Mouse (Mus musculus): ENCODE measurements at regions not wholly inside any gene's neighbourhood (a gene's known extent, or its start where the extent isn't known, plus 50 kb on each side); places are given as distances from the start of the nearest gene placed in this dataset.

GRCm38 (mm10) chr4:131216361-131216760 lies 272.2 kb downstream of the Matn1 start:
- no peak overlapping the region for H3K27ac ChIP-seq
- H3K4me1 ChIP-seq (replicated peaks) = peaks cover 5% of the 10 kb centered on the region
- 87% methylated on average over 3 of the region's 3 CpGs for WGBS
- no peaks in the 10 kb centered on the region for H3K36me3 ChIP-seq
- no peaks in the 10 kb centered on the region for H3K9me3 ChIP-seq (replicated peaks)
- ATAC-seq (replicated peaks; ENCODE audit: insufficient number of reproducible peaks, insufficient read depth, low FRiP score, low read depth) = no peak
- H3K27me3 ChIP-seq = no peaks in the 10 kb centered on the region
- no peak overlapping the region for H3K4me2 ChIP-seq
- no peak overlapping the region for H3K9ac ChIP-seq
- no peak overlapping the region for H3K4me3 ChIP-seq

DNA sequence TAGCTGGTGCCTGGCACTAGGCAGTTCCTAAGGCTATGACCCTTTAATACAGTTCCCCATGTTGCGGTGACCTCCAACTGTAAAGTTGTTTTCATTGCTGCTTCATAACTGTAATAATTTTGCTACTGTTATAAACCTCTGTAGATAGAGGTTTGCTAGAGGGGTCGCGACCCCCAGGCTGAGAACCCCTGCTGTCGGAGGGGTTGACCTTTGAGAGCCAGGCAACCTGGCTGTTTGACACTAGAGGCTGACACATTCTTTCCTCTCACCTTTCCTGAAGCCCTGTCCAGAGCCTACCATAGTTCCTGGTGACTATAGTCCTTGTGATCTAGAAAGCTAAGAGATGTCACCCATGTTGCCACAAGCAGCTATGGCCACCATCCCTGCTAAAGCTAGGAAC lies 272.9 kb downstream of the Matn1 start:
- Histone ChIP-seq H3K4me1 (replicated peaks) (peaks cover 5% of the 10 kb centered on the region), H3K9me3 (replicated peaks) (no peaks in the 10 kb centered on the region), H3K9ac (no peak overlapping the region), H3K4me3 (no peak overlapping the region), H3K4me2 (no peak overlapping the region), H3K36me3 (no peaks in the 10 kb centered on the region), H3K27me3 (no peaks in the 10 kb centered on the region), H3K27ac (no peak overlapping the region)
- 87% methylated on average over 4 of the region's 4 CpGs for WGBS
- no peak for ATAC-seq (replicated peaks; ENCODE audit: insufficient number of reproducible peaks, insufficient read depth, low FRiP score, low read depth)

- Histone ChIP-seq H3K9me3 (replicated peaks) (no peaks in the 10 kb centered on the region), H3K4me2 (no peak overlapping the region), H3K4me1 (replicated peaks) (peaks cover 5% of the 10 kb centered on the region), H3K9ac (no peak overlapping the region), H3K4me3 (no peak overlapping the region), H3K27me3 (no peaks in the 10 kb centered on the region), H3K36me3 (no peaks in the 10 kb centered on the region), H3K27ac (no peak overlapping the region)
- WGBS = 36% methylated on average over 7 of the region's 7 CpGs
- no peak for ATAC-seq (replicated peaks; ENCODE audit: insufficient number of reproducible peaks, insufficient read depth, low FRiP score, low read depth)
Measured at GRCm38 (mm10) chr4:131217571-131218155, 273.5 kb downstream of the Matn1 start.

DNA sequence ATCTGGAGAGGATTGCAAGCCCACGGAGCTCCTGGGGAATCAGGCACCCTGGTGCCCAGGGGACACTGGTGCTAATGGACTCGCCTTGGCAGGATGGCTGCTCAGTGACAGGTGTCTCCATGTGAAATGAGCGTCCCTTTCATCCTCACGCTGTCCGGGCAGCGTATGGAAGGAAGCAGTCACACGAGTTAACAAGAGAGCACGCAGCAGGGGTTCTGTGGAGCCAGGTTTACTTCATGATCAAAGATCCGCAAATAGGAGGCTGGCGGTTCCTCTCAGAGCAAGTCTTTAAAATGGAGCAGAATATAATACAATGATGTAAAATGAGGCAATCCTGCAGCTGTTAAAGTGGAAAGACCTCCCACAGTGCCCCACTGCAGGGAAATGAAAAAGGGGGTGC lies 276.8 kb downstream of the Matn1 start:
- H3K4me1 ChIP-seq (replicated peaks) = peaks cover 5% of the 10 kb centered on the region
- ATAC-seq (replicated peaks; ENCODE audit: insufficient number of reproducible peaks, insufficient read depth, low FRiP score, low read depth) = no peak
- H3K27ac ChIP-seq = no peak overlapping the region
- H3K4me3 ChIP-seq = no peak overlapping the region
- no peaks in the 10 kb centered on the region for H3K9me3 ChIP-seq (replicated peaks)
- no peaks in the 10 kb centered on the region for H3K27me3 ChIP-seq
- H3K9ac ChIP-seq = no peak overlapping the region
- 83% methylated on average over 10 of the region's 10 CpGs for WGBS
- no peak overlapping the region for H3K4me2 ChIP-seq
- no peaks in the 10 kb centered on the region for H3K36me3 ChIP-seq

DNA sequence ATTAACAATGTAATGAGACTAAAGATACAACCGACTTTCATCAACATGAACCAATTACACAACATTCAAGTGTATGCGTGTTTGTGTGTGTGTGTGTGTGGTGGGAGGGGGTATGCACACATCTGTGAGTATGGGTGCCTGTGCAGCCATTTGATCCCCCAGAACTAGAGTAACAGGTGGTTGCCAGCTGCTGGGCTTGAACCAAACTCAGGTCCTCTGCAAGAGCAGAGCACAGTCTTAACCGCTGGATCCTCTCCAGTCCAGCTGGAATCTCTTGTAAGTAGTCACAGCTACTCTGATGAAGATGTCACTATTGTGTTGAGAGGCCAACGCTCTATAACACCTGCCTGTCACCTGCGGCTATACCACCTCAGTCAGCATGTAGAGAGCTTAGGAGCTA lies 286.2 kb downstream of the Matn1 start:
- no peak for ATAC-seq (replicated peaks; ENCODE audit: insufficient number of reproducible peaks, insufficient read depth, low FRiP score, low read depth)
- no peak overlapping the region for H3K4me3 ChIP-seq
- H3K9me3 ChIP-seq (replicated peaks) = no peaks in the 10 kb centered on the region
- H3K36me3 ChIP-seq = no peaks in the 10 kb centered on the region
- no peak overlapping the region for H3K9ac ChIP-seq
- H3K4me2 ChIP-seq = no peak overlapping the region
- H3K4me1 ChIP-seq (replicated peaks) = no peaks in the 10 kb centered on the region
- H3K27ac ChIP-seq = no peak overlapping the region
- 89% methylated on average over 5 of the region's 5 CpGs for WGBS
- no peaks in the 10 kb centered on the region for H3K27me3 ChIP-seq

- WGBS = 49% methylated on average over 4 of the region's 4 CpGs
- H3K4me1 ChIP-seq (replicated peaks) = no peaks in the 10 kb centered on the region
- no peaks in the 10 kb centered on the region for H3K27me3 ChIP-seq
- no peak overlapping the region for H3K4me2 ChIP-seq
- H3K27ac ChIP-seq = no peak overlapping the region
- H3K9ac ChIP-seq = no peak overlapping the region
- ATAC-seq (replicated peaks; ENCODE audit: insufficient number of reproducible peaks, insufficient read depth, low FRiP score, low read depth) = no peak
- no peaks in the 10 kb centered on the region for H3K36me3 ChIP-seq
- H3K9me3 ChIP-seq (replicated peaks) = no peaks in the 10 kb centered on the region
- H3K4me3 ChIP-seq = no peak overlapping the region
Measured at GRCm38 (mm10) chr4:131236611-131237031, 292.4 kb downstream of the Matn1 start.

DNA sequence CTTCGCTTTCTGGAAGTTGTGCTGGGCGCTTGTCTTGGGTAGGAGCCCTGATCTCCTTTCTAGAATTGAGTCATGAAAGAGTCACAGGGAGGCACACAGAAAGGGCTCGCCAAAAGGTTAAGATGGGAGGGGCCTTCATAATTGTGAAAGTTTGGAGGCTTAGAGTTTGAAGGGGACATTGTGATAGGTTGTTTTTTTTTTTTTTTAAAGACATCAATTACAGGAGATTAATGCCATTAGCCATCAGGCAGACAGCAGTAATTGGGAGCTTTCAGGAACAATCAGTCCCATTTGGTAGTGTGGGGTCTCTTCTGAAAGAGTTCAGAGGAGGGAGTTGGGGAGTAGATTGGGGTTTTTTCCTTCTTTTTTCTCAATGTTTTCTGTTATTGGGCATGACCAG lies 294.4 kb downstream of the Matn1 start:
- H3K9me3 ChIP-seq (replicated peaks) = no peaks in the 10 kb centered on the region
- H3K4me1 ChIP-seq (replicated peaks) = peaks cover 8% of the 10 kb centered on the region
- no peaks in the 10 kb centered on the region for H3K27me3 ChIP-seq
- no peaks in the 10 kb centered on the region for H3K36me3 ChIP-seq
- H3K4me3 ChIP-seq = no peak overlapping the region
- ATAC-seq (replicated peaks; ENCODE audit: insufficient number of reproducible peaks, insufficient read depth, low FRiP score, low read depth) = no peak
- H3K4me2 ChIP-seq = no peak overlapping the region
- H3K27ac ChIP-seq = no peak overlapping the region
- 70% methylated on average over 3 of the region's 3 CpGs for WGBS
- H3K9ac ChIP-seq = no peak overlapping the region

- no peak overlapping the region for H3K9ac ChIP-seq
- H3K27ac ChIP-seq = no peak overlapping the region
- no peaks in the 10 kb centered on the region for H3K27me3 ChIP-seq
- H3K9me3 ChIP-seq (replicated peaks) = no peaks in the 10 kb centered on the region
- WGBS = 71% methylated on average over 5 of the region's 5 CpGs
- no peak overlapping the region for H3K4me2 ChIP-seq
- no peak overlapping the region for H3K4me3 ChIP-seq
- peaks cover 14% of the 10 kb centered on the region for H3K4me1 ChIP-seq (replicated peaks)
- H3K36me3 ChIP-seq = no peaks in the 10 kb centered on the region
- ATAC-seq (replicated peaks; ENCODE audit: insufficient number of reproducible peaks, insufficient read depth, low FRiP score, low read depth) = no peak
Measured at GRCm38 (mm10) chr4:131239132-131239531, 294.9 kb downstream of the Matn1 start.

DNA sequence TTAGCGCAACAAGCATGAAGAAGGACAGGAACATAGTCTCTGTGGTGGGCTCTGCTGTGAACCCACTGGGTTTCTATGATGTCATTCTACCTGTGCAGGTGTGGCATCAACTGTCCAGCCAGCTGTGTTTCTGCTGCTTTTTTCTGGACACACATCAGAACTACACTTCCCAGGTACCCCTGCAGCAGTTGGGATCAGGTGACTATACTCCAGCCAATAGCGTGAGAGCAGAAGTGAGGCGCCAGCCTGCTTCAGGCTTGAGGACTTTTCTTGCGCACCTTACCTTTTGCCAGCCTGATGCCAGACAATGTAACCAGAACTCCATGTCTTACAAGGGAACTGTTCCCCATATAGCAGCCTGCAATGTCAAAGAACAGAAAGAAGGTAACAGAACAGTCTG lies 296.3 kb downstream of the Matn1 start:
- H3K4me2 ChIP-seq = no peak overlapping the region
- no peaks in the 10 kb centered on the region for H3K27me3 ChIP-seq
- no peak overlapping the region for H3K9ac ChIP-seq
- H3K36me3 ChIP-seq = no peaks in the 10 kb centered on the region
- ATAC-seq (replicated peaks; ENCODE audit: insufficient number of reproducible peaks, insufficient read depth, low FRiP score, low read depth) = no peak
- no peaks in the 10 kb centered on the region for H3K9me3 ChIP-seq (replicated peaks)
- H3K4me1 ChIP-seq (replicated peaks) = peaks cover 27% of the 10 kb centered on the region
- H3K27ac ChIP-seq = no peak overlapping the region
- H3K4me3 ChIP-seq = no peak overlapping the region
- WGBS = 88% methylated on average over 4 of the region's 4 CpGs

DNA sequence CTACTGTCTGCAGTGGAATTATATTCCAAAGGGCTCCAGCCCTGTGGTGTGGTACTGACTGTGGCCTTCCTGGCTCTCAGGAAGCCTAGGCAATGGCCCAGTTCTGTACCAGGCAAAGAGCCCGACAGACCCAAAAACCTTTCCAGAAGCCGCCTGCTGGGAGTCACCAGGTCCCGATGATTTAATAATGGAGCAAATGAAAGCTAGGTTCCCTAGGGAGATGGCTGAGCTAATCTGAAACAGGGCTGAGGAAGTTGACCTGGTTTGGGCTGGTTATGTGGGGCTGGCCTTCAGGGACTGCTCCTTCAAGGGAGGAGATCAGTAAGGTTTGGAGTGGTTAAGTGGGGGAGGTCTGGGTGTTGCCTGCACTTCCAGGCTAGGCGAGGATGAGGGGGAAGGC lies 298.1 kb downstream of the Matn1 start:
- ATAC-seq (replicated peaks; ENCODE audit: insufficient number of reproducible peaks, insufficient read depth, low FRiP score, low read depth) = no peak
- WGBS = 66% methylated on average over 4 of the region's 4 CpGs
- peaks cover 6% of the 10 kb centered on the region for H3K27me3 ChIP-seq
- no peaks in the 10 kb centered on the region for H3K9me3 ChIP-seq (replicated peaks)
- H3K36me3 ChIP-seq = no peaks in the 10 kb centered on the region
- H3K4me2 ChIP-seq = no peak overlapping the region
- no peak overlapping the region for H3K4me3 ChIP-seq
- H3K4me1 ChIP-seq (replicated peaks) = peaks cover 37% of the 10 kb centered on the region
- H3K27ac ChIP-seq = no peak overlapping the region
- no peak overlapping the region for H3K9ac ChIP-seq

GRCm38 (mm10) chr4:131243744-131244387 lies 299.7 kb downstream of the Matn1 start:
- WGBS = 16% methylated on average over 9 of the region's 9 CpGs
- peak overlapping the region; percentile 88 for H3K27ac ChIP-seq

More at GRCm38 (mm10) chr4:131243744-131244387, 299.7 kb downstream of the Matn1 start:
- Histone ChIP-seq H3K9ac (no peak overlapping the region), H3K4me2 (peak overlapping the region; percentile 2), H3K36me3 (no peaks in the 10 kb centered on the region), H3K27me3 (peaks cover 10% of the 10 kb centered on the region), H3K4me3 (no peak overlapping the region), H3K4me1 (replicated peaks) (peaks cover 37% of the 10 kb centered on the region), H3K9me3 (replicated peaks) (no peaks in the 10 kb centered on the region)
- ATAC-seq (replicated peaks; ENCODE audit: insufficient number of reproducible peaks, insufficient read depth, low FRiP score, low read depth) = peak; percentile 84

Data from heart, embryonic 15.5 days (tissue).